Mouse (Mus musculus) liver, postnatal 0 days (tissue): ENCODE results near the gene Stk32b.

Experiments
- CTCF ChIP-seq: sonication (generic); IDR thresholded peaks from 2 replicates; pipeline ENCODE4 v1.5.1; 2016; ENCODE audit warnings: antibody characterized with exemption, low read depth
- EP300 ChIP-seq: IDR thresholded peaks from 2 replicates; pipeline ENCODE4 v1.6.1; 2016; ENCODE audit warnings: antibody characterized with exemption, low read depth, mild to moderate bottlenecking

DNA sequence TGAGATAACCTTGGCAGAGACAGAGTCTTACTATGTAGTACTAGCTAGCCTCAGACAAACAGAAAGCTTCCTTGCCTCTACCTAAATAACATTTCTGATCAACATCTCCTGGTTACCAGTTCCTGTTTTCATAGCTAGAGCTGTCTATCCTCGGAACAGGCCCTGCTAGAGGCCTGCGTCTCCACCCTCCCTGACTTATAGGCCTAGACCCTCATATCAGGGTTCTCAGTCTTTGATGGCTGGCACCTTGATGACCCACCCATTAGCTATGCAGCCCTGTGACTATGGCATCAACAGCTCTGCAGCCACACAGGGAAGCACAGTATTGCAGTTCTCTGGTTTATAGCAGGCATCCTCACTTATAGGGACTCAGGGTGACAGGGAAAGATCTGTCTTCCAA is 259.1 kb downstream of the Stk32b start:
- TF ChIP-seq CTCF (no peak), EP300 (no peak)
